Mouse (Mus musculus) spleen, adult 2 months (tissue): ENCODE data around the gene Cog1. TPM values are rescaled to one million over a fixed set of nuclear protein-coding genes. Genes with fewer than 3 reads are reported as not detected.

Experiments
- DNase-seq, 2 experiments: peaks; one replicate each; pipeline versions ENCODE4 v3.0.0 to v3.0.0-alpha.2; 2012 to 2021; ENCODE audit warnings: low spot score in 2 of 2, low read depth in 1 of 2
- H3K27ac ChIP-seq: fragments of 200-500 bp; 2 replicates; pipeline ENCODE4 v1.5.1; 2012; ENCODE audit warnings: low read length, inconsistent platforms; ENCODE audit not compliant: insufficient read depth
- H3K27me3 ChIP-seq: fragments of 200-500 bp; 2 replicates; pipeline ENCODE4 v1.6.1; 2012; ENCODE audit warnings: mild to moderate bottlenecking, moderate library complexity, low read length, inconsistent platforms; ENCODE audit not compliant: control insufficient read depth, insufficient read depth
- H3K36me3 ChIP-seq: fragments of 200-500 bp; 2 replicates; pipeline ENCODE4 v1.6.1; 2012; ENCODE audit warnings: mild to moderate bottlenecking, low read length, inconsistent platforms; ENCODE audit not compliant: control insufficient read depth, insufficient read depth
- H3K4me1 ChIP-seq: fragments of 200-500 bp; 2 replicates; pipeline ENCODE4 v1.6.1; 2011; ENCODE audit warnings: inconsistent platforms; ENCODE audit not compliant: control insufficient read depth, insufficient read depth, insufficient read length
- H3K4me3 ChIP-seq: fragments of 200-500 bp; 2 replicates; pipeline ENCODE4 v1.5.1; 2011; ENCODE audit warnings: mild to moderate bottlenecking, inconsistent platforms; ENCODE audit not compliant: insufficient read depth, insufficient read length; ENCODE audit errors: extremely low read depth
- CTCF ChIP-seq: fragments of 200-500 bp; IDR thresholded peaks from 2 replicates; pipeline ENCODE4 v1.5.1; 2011; ENCODE audit warnings: mild to moderate bottlenecking, inconsistent platforms; ENCODE audit not compliant: insufficient read depth, insufficient read length, insufficient replicate concordance; ENCODE audit errors: extremely low read depth
- POLR2A ChIP-seq: fragments of 200-500 bp; IDR thresholded peaks from 2 replicates; pipeline ENCODE4 v1.6.1; 2011; ENCODE audit warnings: low read depth, low read length, inconsistent platforms
- whole genome bisulfite sequencing: fragments of 180-500 bp; shearing (Covaris S2); methylation state at CpG from one replicate; pipeline ENCODE4 v1.1.7; 2018; 5-methylcytosine and 5-hydroxymethylcytosine counted together
- polyA plus RNA-seq: library from polyadenylated mRNA; depleted of rRNA; stranded (reverse); fragments of >200 nt; gene quantifications from 2 replicates; pipeline ENCODE4 v1.2.3, GENCODE M21; 2012

The Cog1 gene
- polyA plus RNA-seq, 1 experiment: 33.7 TPM

DNA sequence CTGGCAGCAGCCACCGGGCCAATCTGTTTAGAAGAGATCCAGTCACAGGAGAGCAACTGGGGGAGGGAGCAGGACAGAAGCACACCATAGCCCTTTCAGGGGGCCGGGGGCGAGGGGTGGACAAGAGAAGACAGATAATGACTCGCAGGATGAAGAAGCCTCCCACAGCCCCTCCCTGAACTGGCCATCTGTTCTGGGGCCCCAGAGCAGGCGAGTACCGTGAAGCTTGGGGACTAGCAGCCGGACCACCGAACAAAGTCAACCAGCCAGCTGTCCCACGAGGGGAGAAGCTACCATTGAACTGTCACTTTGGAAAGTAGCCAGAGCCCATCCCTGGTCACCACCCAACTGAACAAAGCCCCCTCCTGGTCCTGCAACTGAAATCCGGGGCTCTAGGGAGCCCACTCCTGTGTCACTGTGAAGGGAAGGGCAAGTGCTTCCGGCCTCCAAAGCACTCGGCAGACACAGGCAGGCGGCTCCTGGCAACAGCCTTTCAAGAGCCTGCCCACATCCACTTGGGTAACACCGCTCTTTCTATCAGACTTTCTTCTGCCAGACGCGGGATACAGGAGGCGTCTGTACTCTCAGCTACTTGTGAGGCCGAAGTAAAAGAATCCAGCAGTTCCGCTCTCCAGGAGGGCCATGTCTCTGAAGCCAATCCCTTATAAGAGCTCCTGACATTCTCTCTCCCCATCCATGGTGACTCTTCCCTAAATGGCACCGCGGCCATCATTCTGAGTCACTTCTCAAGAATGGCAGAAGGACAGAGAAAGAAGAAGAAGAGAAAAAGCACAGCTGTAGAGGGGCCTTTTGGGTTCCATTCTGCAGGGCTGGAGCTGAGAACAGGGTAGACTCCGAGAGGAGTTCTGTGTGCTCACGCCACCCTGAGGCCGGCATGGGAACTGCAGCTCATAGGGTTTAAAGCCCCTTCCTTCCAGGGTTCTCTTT lies 37.0 kb upstream of the Cog1 start:
- TF ChIP-seq POLR2A (no peak), CTCF (peak; percentile 49; the same call in 1 of the 2 replicates)
- H3K36me3 ChIP-seq: no peaks in the 10 kb centered on the region
- no peak overlapping the region for H3K27ac ChIP-seq
- DNase-seq: peak; percentile 26 to 35
- peaks cover 2% of the 10 kb centered on the region; the same call in 1 of the 2 replicates for H3K4me1 ChIP-seq
- no peaks in the 10 kb centered on the region for H3K27me3 ChIP-seq
- 8% methylated on average over 24 of the region's 24 CpGs for WGBS
- H3K4me3 ChIP-seq: no peak overlapping the region; the same call in 1 of the 2 replicates

DNA sequence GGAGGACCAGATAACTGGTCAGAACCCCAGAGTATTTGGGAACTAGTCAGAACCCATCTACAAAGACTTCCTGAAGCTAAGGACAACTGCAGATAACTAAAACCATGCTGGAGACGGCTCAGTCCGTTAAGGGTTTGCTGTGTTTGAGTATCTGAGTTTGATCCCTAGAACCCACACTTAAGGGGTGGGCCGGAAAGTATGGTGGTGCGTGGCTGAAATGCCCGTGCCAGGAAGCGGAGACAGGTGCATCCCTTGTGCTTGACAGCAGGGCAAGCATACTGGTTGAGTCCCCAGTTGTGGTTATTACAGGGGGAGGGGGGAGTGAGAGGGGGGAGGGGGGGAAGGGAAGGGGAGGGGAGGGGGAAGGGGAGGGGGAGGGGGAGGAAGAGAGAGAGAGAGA lies 34.5 kb upstream of the Cog1 start:
- H3K4me1 ChIP-seq: peaks cover 13% of the 10 kb centered on the region
- TF ChIP-seq CTCF: no peak
- no peak for TF ChIP-seq POLR2A
- WGBS: 8% methylated on average over 6 of the region's 6 CpGs
- no peaks in the 10 kb centered on the region for H3K36me3 ChIP-seq
- H3K4me3 ChIP-seq: no peak overlapping the region
- no peak for DNase-seq
- peaks cover 5% of the 10 kb centered on the region for H3K27me3 ChIP-seq
- H3K27ac ChIP-seq: no peak overlapping the region

DNA sequence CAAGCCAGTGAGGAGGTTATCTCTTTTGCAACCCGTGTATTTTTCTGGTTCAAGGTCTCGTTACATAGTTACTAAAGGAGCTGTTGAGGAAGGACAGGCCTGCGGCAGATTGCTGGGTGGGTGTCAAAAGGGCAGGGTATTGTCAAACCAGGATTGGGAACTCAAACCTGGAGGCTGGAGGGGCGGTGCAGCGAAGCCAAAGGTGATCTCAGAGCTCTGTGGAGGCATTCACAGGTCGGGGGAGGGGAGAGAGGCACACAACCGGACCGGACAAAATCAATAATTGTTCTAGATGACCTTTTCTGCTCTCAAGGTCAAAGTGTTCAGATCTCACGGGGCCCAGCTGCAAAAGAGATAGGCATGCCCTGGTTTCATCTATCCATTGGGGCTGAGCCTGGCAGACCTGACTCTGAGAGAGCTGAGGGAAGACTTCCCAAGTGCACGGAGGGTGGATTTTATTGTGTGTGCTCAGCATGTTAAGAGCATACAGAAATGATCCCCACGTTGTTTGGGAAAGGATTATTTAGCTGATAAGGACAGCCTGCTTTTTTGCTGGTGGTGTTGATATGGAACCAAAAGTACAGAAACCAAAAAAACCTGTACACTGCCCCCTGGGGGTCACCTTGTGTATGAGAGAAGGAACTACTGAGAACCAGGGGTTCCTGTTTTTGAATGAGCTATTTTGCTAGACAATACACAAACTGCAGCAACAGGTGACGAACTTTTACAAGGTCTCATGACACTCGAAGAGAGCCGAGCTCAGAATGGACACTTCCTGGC lies 31.6 kb upstream of the Cog1 start:
- H3K4me3 ChIP-seq: no peak overlapping the region
- no peak for TF ChIP-seq CTCF
- TF ChIP-seq POLR2A: no peak
- 50% methylated on average over 14 of the region's 14 CpGs for WGBS
- DNase-seq: peak; percentile 65 to 76
- H3K27me3 ChIP-seq: peaks cover 10% of the 10 kb centered on the region
- H3K4me1 ChIP-seq: peaks cover 15% of the 10 kb centered on the region
- H3K36me3 ChIP-seq: no peaks in the 10 kb centered on the region
- no peak overlapping the region for H3K27ac ChIP-seq

DNA sequence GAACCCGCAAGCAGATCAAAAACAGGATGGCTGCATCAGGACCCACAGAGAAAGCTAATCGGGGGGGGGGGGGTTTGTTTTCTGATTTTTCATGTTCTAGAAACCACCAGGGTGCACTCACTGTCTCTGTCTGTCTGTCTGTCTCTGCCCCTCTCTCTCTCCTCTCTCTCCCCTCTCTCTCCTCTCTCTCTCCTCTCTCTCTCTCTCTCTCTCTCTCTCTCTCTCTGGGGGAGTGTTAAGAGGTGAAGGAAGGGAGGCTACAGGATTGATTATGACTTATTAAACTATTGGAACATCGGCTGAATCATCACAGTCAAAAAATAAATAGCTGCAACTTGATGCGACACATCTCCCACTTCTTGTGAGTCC lies 30.7 kb upstream of the Cog1 start:
- Histone ChIP-seq H3K4me1 (peaks cover 14% of the 10 kb centered on the region), H3K4me3 (peak overlapping the region; percentile 51), H3K27ac (no peak overlapping the region), H3K36me3 (no peaks in the 10 kb centered on the region), H3K27me3 (peaks cover 10% of the 10 kb centered on the region)
- 9% methylated on average over 4 of the region's 4 CpGs for WGBS
- DNase-seq: no peak
- no peak for TF ChIP-seq CTCF
- no peak for TF ChIP-seq POLR2A

DNA sequence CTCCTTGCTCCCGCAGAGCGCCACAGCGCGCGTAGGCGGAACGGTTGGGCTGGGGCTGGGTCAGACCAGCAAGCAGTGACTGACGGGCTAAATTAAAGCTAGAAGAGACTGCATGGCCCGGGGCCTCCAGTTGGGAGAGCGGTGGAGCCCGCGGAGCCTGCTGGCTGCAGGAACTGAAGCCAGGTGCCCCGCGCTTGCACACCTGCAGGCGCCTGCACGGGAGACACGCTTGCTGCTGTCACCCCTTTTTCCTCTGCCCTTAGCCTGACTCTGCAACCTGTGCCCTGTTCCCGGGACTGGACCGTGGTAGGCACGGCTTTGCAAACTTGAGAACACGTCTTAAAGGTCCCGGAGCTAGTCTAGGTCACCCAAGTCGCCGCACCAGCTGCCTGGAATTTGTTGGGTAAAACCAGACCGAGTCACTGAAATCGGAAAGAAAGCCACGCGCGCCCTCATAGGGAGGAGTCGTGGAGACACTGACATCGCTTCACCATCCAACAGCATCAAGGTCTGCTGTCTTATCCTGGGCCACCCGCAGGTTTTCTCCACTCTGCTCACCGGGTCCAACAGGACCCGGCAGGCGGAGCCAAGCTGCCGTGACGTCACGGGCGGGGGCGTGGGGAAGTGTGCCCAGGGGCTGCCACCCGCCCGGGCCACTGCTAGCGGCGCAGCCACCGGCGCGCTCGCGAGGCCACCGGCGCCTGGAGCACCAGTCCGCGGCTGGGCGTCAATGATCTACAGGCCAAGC lies 30.1 kb upstream of the Cog1 start, which contains the start of gene Sstr2:
TSS of gene Sstr2 (plus strand) at position 671 of the 748 bp plus-strand sequence.
- peak; percentile 25 to 70 for DNase-seq
- peaks cover 10% of the 10 kb centered on the region for H3K27me3 ChIP-seq

DNA sequence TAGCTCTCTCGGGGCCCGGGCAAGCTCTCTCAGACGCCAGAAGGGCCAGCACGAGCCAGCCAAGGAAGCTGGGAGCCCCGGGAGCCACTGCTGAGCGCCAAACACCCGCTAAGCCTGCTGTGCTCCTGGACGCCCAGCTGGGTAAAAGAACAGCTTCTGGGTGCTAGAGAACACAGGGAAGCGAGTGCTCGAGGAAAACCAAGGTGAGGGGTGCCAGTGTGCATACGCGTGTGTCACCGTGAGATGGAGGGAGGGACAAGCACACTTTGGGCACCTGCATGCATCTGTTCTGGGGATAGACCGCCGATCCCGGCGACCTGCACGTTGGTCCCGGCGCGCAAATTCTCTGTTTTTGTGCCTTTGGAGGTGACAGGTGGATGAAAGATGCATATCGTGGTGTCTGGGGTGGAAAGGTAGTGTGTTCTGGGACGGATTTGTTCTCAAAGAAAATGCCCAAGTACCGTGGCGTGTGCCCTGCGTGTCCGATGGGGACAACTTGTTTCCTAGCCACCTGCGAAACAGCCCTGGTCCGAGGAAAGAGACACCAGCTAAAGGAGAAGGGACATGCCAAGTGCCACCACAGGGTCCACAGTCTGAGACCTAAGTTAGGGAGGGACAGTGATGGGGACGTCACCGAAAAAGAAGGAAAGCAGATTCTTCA lies 29.4 kb upstream of the Cog1 start:
- Histone ChIP-seq H3K27ac (no peak overlapping the region), H3K27me3 (peaks cover 10% of the 10 kb centered on the region), H3K36me3 (no peaks in the 10 kb centered on the region), H3K4me1 (peaks cover 14% of the 10 kb centered on the region), H3K4me3 (peak overlapping the region; percentile 51; the same call in 1 of the 2 replicates)
- no peak for TF ChIP-seq CTCF
- TF ChIP-seq POLR2A: no peak
- no peak for DNase-seq
- 1% methylated on average over 31 of the region's 31 CpGs for WGBS

More for the DNA sequence above, 30.1 kb upstream of the Cog1 start, which contains the start of gene Sstr2:
- peaks cover 14% of the 10 kb centered on the region for H3K4me1 ChIP-seq
- peak within 1 kb of the TSS; percentile 51 for H3K4me3 ChIP-seq
- H3K36me3 ChIP-seq: no peaks in the 10 kb centered on the region
- WGBS: under 1% methylated on average over 54 of the region's 54 CpGs
- no peak for TF ChIP-seq POLR2A
- no peak for TF ChIP-seq CTCF
- no peak within 1 kb of the TSS for H3K27ac ChIP-seq
